Mouse (Mus musculus) embryonic fibroblast, embryonic 13.5 days (primary cell): ENCODE results near the gene Hps4.

Experiments used
- CTCF ChIP-seq: IDR thresholded peaks from 2 replicates; pipeline ENCODE4 v1.5.1; 2011; ENCODE audit warnings: mild to moderate bottlenecking, control low read depth, low read length, moderate library complexity, borderline replicate concordance; ENCODE audit not compliant: insufficient read depth
- POLR2A ChIP-seq: IDR thresholded peaks from 2 replicates; pipeline ENCODE4 v1.6.1; 2011; ENCODE audit warnings: low read depth, mild to moderate bottlenecking, control low read depth, low read length, moderate library complexity

DNA sequence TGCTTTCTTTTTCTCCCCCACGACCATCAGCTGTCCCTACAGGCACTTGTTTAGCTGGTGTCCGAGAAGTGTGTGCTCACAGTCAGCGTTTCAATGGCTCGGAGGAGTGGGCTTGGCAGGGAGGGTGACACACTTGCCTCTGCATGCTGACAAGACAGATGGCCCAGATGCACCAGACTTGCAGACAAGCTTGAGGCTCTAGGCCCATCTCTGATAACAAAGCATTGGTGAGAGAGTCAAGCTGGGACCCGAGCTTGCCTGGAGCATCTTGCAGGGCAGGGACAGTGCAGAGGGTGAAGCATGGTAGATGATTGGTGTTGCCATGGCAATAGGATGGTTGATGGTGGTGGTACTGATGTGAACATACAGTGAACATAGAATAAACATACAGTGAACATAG, 66.4 kb downstream of the Hps4 start:
- TF ChIP-seq CTCF (no peak), POLR2A (no peak)
